Mouse (Mus musculus): ENCODE data around the gene Msantd2.

Gene Msantd2

DNA sequence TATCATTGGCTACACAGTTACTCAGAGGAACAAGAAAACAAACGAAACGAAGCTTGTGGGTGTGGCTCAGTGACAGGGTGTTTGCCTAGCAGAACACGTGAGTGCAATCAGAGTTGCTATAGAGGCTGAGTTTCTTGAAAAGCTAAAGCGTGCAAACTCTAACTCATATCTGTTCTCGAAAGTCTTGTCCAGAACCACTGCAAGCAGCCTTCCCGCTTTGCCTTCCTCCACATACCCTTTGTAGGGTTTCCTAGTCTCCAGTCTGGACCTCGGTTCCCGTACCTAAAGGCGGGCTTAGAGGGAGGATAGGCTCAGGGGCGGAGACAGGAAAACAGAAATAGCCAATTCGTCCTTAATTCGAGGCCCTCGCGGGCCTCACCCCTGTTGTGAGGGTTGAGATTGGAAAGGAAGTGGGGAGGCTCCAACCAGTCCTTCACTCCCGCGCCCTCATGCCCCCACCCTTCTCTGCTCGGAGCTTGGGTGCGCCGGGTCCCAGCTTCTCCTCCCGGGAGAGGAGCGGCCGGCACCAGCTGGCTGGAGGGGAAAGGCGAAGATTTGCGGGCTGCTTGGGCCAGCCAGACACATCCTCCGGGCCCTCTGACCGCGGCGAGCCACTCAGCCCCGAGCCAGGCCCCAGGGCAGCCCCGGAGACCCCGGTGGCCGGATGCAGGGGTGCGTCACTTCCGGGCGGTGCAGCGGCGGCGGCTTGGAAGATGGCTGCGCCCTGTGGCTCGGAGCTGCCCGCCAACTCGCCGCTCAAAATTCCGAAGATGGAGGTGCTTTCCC, at the start of gene Msantd2:
Msantd2 (plus strand) TSS at position 709 of the 786 bp plus-strand sequence.
- peak; percentile 88 for DNase-seq (ENCODE audit: low read depth, low spot score)

DNA sequence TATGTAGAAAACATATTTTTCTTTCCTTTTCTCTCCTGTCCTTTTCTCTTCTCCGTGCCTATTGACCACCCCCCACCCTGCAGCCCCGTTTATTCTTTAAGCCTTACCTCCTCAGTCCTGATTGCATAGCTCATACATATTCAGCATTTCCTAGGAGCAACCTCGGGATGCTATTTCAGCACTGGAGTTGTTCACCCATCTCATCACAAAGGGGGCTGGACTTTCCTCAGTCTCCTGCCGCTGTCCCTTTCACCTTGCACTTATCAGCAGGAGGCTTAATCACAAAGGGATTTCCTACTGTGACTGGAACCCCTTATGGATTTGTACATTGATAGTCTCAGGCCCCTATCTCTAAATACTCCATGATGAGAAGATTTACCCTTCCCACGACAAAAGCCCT, 36.7 kb upstream of the Msantd2 start:
- no peak for DNase-seq (ENCODE audit: low read depth, low spot score)

DNA sequence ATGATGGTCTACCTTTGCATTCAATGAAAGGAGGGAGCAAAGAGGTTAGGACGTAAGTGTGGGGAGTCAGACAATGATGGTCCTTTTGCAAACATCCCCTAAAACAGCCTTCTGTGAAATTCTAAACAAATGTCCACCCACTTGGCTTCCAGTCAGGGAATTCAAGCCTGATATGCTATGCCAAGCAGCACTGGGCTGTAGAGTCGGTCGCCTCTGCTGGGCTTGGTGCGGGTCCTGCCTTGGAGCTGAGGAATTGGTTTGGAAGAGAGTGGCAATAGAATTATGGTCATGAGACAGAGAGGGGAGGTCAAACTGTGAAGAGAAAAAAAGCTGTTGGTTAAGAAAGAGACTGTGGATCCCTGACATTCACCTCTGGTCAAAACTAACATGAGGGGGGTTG, 35.8 kb upstream of the Msantd2 start:
- DNase-seq (ENCODE audit: low read depth, low spot score) = no peak

DNA sequence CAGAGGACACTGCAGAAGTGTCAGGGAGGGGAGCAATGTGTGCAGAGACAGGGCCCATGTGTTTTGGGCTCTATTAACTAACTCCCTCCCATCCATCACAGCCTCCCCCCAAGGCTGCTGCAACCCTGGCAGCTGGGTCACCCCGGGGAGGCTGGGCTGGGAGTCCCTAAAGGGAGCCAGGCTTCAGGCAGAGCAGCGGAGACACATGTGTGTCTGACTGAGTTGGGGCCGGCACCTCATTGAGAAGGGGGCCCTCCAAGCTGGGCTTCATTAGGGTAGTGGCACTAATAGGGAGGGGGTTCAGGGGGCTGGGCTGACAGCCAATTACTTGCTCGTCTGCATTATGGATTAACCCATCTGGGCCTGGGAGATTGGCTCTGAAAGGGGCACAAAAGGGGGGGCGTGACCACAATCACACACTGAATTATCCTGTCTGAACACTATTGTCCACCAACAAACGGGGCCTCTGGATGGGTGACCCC, 35.1 kb upstream of the Msantd2 start:
- no peak for DNase-seq (ENCODE audit: low read depth, low spot score)

- no peak for DNase-seq (ENCODE audit: low read depth, low spot score)
These were observed 34.1 kb upstream of the Msantd2 start for GRCm38 (mm10) chr9:37454991-37455390.

DNA sequence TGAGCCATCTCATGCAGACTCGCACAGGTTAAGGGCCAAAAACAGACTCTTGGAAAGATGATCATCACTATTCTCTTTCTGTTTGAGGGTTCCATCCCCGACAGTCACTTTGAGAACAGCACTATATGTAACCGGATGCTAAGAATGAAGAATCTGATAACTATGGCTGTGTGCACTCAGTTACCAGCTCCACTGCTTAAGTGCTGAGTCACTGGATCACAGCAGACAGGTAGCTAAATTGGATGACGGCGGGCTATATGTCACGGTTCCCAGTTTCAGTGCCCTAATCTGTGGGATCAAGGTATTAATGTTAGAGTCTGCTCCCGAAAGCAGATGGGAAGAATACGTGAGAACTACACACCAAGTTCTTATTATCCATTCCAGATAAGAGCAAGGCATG, 33.3 kb upstream of the Msantd2 start:
- no peak for DNase-seq (ENCODE audit: low read depth, low spot score)

GRCm38 (mm10) chr9:37456481-37456910, 32.6 kb upstream of the Msantd2 start:
- no peak for DNase-seq (ENCODE audit: low read depth, low spot score)

DNA sequence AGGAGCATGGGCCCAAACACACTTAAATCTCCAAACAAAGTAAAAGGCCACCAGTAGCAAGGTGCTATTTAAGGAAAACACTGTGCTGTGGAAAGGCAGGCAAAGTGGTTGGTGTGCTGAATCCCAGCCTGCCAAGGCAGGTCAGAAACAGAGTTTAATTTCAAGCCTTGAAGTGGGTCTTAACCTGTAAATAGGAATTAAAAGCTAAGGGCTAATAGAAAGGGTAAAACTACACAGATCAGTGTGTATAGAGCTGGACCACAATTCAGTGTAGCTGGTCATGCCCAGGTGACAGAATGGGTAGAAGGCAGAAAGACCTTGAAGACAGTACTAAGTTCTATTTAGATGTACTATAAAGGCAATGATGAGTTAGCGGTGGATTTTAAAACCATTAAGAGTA, 32.0 kb upstream of the Msantd2 start:
- DNase-seq (ENCODE audit: low read depth, low spot score) = no peak

- no peak for DNase-seq (ENCODE audit: low read depth, low spot score)
These were observed 29.5 kb upstream of the Msantd2 start for GRCm38 (mm10) chr9:37459665-37460042.

- peak; percentile 25 for DNase-seq (ENCODE audit: low read depth, low spot score)
These were observed 28.8 kb upstream of the Msantd2 start for GRCm38 (mm10) chr9:37460043-37460960.

DNA sequence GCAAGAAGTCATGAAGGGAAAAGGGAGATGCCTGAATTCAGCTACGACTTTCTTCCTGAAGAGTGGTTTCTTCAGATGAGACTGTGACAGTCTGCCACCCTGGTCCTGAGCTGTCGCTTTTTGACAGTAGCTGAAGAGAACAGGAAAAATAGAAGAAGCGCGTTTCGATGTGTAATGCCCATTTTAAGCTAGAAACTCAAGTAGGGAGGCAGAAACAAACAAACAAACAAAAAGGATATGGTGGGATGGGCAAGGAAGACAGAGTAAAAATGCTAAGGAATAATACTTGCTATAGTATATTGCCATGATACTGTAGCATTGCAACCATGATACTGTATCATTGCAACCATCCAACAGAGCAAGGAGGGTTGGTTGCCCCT, 28.2 kb upstream of the Msantd2 start:
- no peak for DNase-seq (ENCODE audit: low read depth, low spot score)

DNA sequence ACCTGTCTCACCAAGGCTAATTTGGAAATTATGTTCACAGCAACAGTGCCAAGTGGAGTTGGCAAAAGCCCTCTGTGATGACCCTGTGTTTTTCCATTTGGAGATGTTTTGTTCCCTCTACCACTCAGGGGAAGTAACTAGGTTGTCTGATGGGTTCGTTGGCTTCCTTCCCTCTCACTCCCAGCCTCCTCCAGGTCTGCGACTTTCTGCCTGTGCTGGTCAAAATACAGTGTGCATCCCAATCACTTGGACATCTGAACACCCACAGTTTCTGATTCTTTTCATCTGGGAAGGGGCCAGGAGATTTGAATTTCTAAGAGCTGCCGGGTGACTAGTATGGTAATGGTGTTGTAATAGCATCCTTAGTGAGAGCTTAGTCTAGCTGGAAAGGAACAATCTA, 27.5 kb upstream of the Msantd2 start:
- no peak for DNase-seq (ENCODE audit: low read depth, low spot score)

- DNase-seq (ENCODE audit: low read depth, low spot score) = peak; percentile 51
These were observed 26.4 kb upstream of the Msantd2 start for GRCm38 (mm10) chr9:37462764-37463163.

- DNase-seq (ENCODE audit: low read depth, low spot score) = no peak
These were observed 15.5 kb upstream of the Msantd2 start for GRCm38 (mm10) chr9:37473611-37474125.

DNA sequence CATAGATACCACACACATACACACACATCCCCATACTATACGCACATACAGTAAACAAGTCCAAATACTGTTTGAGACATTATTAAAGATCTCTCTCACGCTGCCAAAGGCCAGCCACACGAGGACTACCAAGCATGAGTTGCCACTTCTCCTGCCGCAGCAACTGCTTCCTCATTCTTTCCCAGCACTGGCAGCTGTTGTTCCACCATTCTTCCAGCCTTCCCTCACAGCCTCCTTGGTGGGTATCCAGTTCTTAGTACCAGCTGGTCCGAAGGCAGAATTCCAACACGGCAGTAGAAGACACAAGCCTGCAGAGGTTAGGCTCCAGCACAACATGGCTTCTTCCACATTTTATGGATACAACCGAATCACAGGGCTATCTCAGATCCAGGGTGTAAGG, 14.2 kb upstream of the Msantd2 start:
- no peak for DNase-seq (ENCODE audit: low read depth, low spot score)

DNA sequence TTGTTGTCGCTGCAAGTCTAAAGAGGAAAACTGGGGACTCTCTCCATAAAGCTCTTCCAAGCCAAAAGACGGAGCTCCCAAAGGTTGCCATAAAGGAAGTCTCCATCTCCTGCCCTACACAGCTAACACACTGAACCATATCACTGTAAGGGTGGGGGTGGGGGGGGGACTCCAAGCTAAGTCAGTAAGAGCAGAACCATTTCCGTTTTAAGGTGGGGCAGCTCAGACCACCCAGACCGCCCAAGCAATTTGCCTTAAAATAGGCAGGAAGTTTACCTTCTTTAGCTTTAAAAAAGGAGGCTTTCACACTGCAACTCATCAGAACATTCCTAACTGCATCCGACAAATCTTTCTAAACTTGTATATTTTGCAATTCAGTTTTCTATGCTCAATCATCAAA, 4.0 kb upstream of the Msantd2 start:
- no peak for DNase-seq (ENCODE audit: low read depth, low spot score)

DNA sequence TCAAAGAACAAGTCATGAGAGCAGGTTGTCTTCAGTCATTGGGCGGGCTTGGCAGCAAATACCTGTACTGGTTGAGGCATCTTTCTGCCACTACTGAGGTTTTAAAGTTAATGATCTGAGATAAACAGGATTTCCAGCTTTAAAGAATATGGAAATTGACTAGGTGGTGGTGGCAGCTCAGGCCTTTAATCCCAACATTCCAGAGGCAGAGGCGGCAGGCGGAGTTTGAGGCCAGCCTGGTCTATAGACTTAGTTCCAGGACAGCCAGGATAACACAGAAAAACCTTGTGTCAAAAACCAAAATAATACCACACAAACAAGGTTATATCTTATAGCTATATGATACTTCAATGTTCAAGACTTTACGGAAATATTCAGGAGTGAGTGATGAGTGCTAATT, 1.1 kb upstream of the Msantd2 start:
- no peak for DNase-seq (ENCODE audit: low read depth, low spot score)

- peak; percentile 67 for DNase-seq (ENCODE audit: low read depth, low spot score)
These were observed 464 bp downstream of the Msantd2 start for GRCm38 (mm10) chr9:37489446-37490120.

DNA sequence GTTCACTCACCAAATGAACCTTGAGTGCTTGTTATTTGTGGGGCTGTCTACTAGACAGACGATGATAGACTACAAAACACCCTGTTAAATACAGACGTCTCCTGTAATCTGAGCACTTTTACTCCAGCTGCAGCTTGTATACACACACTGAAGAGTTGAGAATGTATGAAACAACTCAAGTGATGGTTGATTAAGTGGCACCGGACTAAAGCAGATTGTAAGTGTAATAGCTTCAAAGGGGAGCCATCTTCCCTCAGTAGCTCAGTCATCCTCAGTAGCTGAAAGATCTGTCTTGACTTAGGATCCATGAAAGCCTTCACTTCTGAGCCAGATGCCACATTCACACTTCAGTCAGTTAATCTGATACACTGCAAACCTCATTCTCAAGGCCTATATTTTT, 6.6 kb downstream of the Msantd2 start:
- no peak for DNase-seq (ENCODE audit: low read depth, low spot score)

DNA sequence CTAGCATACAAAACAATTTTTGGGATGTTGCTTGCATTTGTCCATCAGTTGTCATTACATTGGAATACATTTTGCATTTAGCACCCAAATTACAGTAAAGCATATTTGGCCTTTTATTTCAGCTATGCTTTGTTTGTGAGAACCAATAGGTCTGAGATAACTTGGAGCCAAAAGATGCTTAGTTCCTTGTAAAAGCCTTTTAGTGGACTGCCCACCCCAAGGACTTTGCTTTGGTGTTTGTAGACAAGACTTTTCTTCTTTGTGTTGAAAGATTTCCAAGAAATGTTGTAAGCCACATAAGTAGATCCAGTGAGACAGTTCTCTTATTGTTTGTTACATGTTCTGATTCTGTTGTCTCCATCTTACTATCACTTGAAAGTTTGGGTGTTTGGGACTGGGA, 7.2 kb downstream of the Msantd2 start:
- no peak for DNase-seq (ENCODE audit: low read depth, low spot score)

GRCm38 (mm10) chr9:37500201-37500600, 11.1 kb downstream of the Msantd2 start:
- no peak for DNase-seq (ENCODE audit: low read depth, low spot score)

GRCm38 (mm10) chr9:37501170-37501569, 12.1 kb downstream of the Msantd2 start:
- no peak for DNase-seq (ENCODE audit: low read depth, low spot score)
